Mouse (Mus musculus) bone marrow, adult 2 months (tissue): ENCODE measurements around the gene Gm5485.

Experiments used
- CTCF ChIP-seq: fragments of 200-500 bp; IDR thresholded peaks from 2 replicates; pipeline ENCODE4 v1.5.1; 2011; ENCODE audit warnings: low read length, control low read depth; ENCODE audit not compliant: control insufficient read depth, insufficient read depth
- POLR2A ChIP-seq: fragments of 200-500 bp; IDR thresholded peaks from 2 replicates; pipeline ENCODE4 v1.6.1; 2011; ENCODE audit warnings: low read depth, mild to moderate bottlenecking, control low read depth, low read length, borderline replicate concordance; ENCODE audit not compliant: control insufficient read depth

GRCm38 (mm10) chr16:48383582-48384257, 28.5 kb downstream of the Gm5485 start:
- no peak for TF ChIP-seq POLR2A
- TF ChIP-seq CTCF: no peak
